Mouse (Mus musculus) cerebellum, adult 9-11 months (tissue): Measurements from ENCODE around the gene Pdx1.
A peak's percentile ranks its signal among the peaks of the same experiment; 100 is the strongest.

ENCODE experiments used
- DNase-seq: peaks from one replicate; pipeline ENCODE4 v3.0.0; 2022

Pdx1 gene

GRCm38 (mm10) chr5:147291764-147292505, 22.2 kb downstream of the Pdx1 start:
- no peak for DNase-seq

DNA sequence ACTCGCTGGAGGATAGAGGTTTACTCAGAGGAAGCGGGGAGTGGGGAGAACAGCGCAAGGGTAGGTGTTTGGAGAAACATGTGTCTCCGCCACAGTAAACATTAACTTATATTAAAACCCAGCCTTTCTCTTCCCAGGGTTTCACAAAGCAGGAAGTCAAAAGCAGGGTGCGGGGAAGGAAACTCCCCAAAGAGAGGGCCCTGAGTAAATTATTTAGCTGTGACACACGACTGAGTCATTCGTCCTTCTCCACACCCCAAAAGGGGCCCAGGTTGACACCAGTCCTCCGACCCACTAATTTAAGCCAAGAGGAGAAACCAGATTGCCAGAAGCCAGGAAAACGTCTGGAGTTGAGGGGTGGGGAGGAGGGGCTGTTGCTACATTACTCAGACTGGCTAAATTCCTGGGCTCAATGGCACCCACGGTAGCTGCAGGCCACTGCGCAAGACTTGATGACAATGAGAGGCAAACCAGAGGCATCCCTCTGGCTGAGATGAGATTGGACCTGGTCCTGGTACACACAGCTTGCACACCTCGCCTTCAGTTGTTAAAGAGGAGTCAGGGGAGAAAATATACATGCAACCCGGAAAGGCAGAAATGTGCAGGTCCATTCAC, 22.9 kb downstream of the Pdx1 start:
- no peak for DNase-seq

DNA sequence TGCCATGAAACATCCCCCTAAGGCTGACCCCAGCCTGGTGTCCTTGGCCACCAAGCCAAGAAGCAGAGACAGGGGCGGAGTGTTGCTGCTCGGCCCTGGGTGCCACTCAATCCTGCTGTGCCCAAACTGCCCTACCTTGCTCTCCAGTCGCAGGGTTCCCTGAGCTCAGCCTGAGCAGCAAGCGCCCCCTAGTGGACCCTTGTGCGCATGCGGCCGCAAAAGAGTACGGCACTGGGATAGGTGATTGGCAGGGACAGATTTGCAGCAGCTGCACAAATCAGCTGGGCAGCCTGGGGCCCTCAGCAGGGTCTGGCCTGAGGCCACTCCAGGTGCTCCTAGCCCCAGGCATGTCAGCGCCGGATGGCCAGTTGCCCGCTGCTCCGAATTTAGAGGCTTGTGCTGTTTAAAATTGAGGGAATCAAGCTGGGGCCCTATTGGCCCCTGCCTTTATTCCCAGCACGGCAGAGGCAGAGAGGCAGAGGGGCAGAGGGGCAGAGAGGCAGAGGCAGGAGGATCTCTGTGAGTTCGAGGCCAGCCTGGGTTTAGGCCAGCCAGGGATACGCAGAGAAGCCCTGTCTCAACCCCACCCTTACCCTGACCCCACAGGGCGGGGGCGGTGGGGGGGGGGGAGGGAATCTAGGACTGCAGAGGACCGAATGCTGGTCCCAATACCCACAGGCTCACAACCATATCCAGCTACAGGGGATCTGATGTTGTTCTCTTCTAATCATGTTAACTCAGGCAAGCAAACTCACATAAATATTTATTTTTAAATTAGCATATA, 23.6 kb downstream of the Pdx1 start:
- peak; percentile 28 for DNase-seq

- DNase-seq: no peak
Observed at GRCm38 (mm10) chr5:147294121-147294520, 24.4 kb downstream of the Pdx1 start.

DNA sequence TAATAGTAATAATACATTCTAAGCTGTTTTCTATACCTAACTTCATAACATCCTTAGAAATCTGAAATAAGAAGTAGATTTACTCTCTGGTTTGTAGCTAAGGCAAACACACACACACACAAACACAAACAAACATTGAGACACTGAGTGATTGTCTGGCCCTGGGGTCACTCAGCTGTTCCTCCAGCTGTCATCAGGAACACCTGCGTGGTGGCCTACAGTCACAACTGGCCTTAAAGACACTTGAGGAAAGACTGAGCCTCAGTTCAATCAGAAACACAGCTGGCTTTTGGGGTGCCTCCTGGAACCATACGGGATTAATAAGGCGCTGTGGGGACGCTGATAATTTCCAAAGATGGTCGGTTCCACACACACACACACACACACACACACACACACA, 27.5 kb downstream of the Pdx1 start:
- no peak for DNase-seq

GRCm38 (mm10) chr5:147299255-147300000, 29.7 kb downstream of the Pdx1 start:
- DNase-seq: no peak

- no peak for DNase-seq
Observed at GRCm38 (mm10) chr5:147300001-147300363, 30.2 kb downstream of the Pdx1 start.

DNA sequence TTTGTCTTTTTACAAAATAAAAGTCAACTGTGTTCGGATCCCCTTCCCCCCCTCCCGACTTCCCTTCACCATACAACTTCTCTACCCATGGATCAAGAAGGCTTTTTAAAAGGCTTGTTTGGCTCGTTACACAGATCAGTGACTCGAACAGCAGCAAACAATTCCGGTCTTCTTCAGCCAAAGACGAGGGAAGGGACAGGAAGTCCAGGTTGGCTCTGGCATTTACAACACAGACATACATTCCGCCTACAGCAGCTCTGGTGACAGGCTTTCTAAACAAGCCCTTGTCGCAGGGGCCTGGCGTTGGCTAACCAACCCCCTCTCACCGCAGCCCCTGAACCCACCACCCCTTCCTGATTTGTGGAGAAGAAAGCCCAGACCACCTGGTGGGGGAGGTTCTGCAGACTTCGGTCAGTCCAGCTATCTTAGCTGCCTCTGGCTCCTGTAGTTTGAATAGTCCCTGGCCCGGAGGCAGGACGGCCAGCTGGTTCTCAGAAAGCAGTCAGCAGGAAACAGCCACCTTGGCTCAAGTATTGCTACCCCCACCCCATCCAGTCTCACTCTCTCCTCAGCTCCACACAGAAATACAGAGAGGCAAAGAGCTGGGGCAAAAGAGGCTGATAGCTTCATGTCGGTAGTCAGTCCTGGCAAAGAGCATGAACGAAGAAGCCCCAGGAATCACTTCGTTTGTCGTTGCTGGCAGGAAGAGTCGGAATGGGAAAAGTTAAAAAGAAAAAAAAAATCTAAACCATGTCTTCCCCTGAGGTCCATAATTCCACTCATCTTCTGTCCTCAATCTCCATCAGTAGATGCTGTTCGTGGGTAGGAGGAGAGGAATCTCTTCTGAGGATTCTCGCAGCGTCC, 31.4 kb downstream of the Pdx1 start:
- DNase-seq: no peak

DNA sequence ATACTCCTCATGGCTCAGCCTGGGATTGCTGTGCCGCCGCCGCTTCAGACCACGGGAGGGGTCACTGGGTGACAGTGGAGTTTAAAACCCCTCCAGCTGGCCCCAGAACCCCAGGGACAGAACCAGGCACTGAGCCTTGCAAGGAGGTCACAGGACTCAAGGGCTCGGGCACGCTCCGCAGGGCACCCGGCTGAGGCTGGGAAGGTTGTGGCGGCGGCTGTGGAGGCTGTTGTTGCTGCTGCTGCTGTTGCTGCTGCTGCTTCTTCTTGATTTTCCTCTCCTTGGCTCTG, 32.0 kb downstream of the Pdx1 start:
- DNase-seq: no peak

DNA sequence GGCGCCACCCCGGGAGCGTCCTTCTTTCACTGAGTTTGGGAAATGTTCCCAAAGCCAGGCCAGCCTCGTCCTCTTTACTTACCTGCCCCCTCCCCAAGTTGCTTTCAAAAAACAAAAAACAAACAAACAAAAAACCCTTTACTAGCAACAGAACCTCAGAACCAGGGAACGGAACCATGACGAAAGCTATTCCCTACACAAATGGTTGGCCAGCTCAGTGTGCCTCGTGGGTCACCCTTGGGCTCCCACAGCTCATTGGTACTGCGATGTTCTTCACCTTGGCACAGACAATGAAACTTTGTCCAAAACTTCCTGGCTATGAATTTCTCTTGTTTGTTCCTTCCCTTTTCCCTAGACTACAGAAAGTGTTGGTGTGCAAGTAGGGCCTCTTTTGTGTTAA, 32.4 kb downstream of the Pdx1 start:
- DNase-seq: no peak

- DNase-seq: no peak
Observed at GRCm38 (mm10) chr5:147302746-147303400, 33.1 kb downstream of the Pdx1 start.

DNA sequence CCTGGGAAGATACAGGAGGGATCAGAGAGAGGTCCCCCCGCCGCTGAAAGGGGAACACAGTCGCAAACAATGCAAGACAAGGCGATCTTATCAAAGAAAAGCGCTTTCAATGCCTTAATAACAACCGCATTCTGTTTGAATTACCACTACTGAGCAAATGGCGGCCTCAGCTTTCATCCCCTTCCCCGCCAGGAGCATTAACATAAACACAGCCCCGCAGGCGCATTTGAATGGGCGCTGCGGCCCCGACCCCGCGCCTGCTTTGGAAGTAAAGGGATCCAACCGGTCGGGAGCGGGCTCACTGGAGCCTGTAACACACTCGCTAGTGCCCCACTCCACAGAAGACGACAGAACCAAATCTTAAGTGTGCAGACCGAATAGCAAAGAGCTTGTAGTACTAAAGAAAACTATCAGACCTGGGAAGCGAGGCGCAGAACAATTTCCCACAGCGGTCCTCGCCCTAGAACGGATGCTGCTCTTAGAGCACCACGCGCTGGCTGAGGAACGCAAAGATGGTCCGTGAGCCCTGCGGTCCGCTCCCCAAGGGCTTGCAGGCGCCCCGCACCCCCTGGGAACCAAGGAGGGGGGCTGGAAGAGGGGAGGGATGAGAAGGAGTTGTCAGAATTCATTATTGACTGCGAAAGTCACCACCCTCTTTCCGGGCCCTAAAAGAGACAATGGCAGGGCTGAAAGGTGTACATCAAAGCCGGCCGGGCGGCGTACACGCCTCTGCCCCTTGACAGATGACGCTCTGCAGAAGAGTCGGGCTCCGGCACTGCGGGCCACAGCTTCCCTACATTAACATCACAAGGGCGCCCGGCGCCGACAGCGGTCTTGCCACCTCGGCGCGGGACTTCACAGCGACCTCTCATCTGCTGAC, 34.8 kb downstream of the Pdx1 start:
- DNase-seq: no peak

- no peak for DNase-seq
Observed at GRCm38 (mm10) chr5:147305166-147305565, 35.4 kb downstream of the Pdx1 start.

- DNase-seq: no peak
Observed at GRCm38 (mm10) chr5:147305856-147306637, 36.3 kb downstream of the Pdx1 start.

DNA sequence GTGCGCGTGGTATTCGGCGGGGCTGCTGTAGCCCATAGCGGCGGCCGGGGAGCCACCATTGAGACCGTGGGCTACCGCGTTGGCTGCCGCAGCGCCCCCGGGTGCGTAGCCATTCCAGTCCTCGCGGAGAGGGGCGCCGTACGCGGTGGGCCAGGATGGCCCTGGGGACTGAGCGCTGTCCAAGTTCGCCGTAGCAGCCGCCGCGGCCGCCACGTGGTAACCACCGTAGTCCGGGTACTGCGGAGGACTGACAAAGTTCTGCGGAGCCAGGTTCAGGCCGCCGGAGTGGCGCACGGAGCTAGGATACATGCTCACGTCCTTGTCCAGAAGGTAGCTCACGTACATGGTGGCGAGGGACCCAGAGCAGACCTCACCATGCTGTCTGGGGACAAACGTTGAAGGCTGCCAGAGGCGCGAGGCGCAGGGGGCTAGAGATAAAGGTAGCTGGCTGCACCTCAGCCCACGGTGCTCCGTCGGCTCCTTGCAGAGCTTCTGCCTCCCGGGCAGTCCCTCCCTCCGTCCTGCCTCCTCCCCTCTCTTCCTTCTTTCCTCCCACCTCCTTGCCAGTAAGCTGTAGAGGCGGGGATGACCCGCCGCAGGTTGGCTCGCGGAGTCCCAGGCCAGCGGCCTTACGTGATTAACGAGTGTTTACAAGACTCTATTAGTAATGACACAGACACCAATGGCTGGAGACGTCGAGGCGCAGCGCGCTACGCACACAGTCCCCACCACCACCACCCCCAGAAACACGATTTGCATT, 37.1 kb downstream of the Pdx1 start, which contains the start of gene Cdx2:
TSS of gene Cdx2 (minus strand) at position 633 of the 760 bp plus-strand sequence.
- no peak for DNase-seq

DNA sequence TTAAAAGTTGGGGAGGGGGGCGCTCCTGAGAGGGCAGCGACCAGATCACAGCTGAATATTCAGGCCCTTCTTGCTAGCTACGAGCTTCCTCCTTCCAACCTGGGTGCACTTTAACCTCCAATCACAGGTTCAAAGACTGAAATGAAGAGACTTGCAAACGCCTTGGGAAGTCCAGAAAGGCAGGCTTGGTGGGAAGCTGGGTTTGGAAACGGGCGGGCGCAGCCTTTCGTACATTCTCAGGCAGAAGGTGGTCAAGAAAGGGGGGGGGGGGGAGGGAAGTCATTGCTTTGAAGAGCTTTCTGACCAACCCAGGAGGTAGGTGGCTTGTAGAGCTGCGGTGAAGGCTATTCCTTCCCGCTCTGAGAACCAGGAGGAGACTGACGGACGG, 37.6 kb downstream of the Pdx1 start:
- DNase-seq: no peak

DNA sequence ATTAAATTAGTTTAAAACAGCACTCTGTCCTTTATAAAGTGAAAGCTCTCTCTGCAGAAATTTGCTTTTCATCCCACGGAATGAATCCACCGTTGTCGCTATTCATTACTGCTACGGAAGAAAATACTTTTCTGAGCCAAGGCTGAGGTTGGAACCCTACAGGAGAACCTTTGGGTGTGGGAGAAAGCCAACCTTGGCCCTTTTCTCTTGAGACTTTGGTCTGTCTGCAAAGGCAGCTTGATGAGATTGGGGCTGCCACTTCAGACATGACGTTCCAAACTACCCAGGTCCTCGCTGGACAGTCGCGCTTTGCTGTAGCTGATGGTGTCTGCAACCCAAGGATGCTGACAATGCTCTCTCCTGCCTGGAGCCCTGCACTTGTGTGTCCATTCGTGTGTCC, 38.7 kb downstream of the Pdx1 start:
- DNase-seq: no peak

- DNase-seq: no peak
Observed at GRCm38 (mm10) chr5:147309786-147310185, 40.0 kb downstream of the Pdx1 start.
